Mouse (Mus musculus): ENCODE measurements around the gene Lrmp.

The Lrmp gene

DNA sequence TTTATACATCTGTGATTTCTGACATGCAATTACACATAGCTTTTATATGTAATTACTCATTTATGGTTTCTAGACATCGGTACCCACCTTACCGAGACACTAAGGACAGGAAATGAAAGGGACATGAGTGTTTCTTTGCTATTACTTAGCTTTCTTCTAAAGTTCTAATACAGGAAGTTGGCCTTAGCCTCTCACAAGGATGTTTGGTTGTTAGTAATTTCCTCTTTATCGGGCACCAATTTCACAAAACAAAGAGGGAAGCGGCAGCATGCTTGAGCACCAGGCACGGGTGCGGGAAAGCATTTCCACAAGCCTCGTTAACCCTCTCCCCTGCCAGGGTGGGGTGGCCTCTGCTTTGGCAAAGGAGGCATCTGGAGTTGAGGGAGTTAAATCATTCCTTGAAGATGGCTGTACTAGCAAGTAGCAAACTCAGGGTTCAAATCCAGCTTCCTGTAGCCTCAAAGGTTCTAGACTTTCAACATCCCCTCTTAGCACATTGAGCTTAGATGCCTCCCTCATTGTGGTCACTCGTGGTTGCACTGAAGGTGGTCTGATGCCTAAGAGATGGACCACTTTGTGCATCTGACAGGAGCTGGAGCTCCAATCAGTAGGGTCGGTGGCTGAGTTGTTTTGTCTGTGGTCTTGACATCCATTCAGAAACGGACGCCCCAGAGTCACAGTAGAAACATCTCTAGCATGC, 24.5 kb downstream of the Lrmp start:
- WGBS = 80% methylated on average over 11 of the region's 11 CpGs

DNA sequence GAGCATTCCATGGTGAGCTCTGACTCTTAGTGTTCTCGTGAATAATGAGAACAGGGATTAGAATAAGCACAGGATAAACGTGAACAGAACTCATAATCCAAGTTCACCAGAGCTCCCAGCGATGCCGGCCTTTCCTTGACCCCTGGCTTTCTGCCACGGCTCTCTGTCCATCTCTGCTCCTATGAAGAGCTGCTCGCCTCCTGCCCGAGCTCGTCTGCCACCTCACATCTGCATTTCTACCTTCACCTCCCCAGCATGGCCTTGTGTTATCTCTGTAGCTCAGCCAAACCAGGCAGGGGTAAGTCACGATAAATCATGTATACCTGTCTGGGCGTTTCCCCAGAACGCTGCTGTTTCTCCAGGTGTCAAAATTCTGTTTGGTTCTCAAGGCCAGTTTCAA, 25.3 kb downstream of the Lrmp start:
- WGBS = 87% methylated on average over 11 of the region's 11 CpGs

DNA sequence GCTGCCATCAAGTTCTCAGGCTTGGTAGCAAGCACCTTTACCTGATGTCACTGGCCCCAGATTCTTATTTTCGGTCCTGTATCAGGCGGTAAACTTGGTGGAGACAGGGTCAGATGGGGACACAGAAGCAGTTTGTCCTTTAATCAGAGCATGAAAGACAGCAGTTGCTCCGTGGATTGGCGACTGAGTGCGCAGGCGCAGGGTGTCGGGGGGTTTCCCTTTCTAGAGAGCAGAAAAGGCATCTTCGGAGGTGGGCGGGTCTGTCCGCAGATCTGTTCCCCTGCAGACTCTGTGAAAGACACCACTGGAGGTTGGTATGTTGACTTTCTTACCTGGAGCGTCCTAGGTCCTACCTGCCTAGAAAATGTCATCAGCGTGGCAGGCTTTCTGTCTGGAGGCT, 26.4 kb downstream of the Lrmp start:
- WGBS = 95% methylated on average over 12 of the region's 12 CpGs

DNA sequence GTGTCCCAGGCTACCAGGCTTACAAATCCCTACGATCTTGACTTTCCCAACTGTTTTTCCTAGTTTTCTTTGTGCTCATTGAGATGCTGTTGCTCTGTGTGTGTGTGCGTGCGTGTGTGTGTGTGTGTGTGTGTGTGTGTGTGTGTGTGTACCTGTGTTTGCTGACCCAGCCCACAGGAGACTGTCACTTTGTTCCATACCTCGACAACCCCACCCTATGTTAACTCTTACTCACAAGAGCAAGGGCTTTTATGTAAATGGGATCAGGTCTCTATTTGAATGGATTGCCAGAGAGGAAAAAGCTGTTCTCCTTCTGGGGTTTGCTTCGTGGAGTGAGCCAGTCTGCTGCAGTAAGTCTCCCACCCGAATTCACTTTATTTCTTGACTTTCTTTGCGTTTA, 29.7 kb downstream of the Lrmp start:
- WGBS = 82% methylated on average over 7 of the region's 7 CpGs

DNA sequence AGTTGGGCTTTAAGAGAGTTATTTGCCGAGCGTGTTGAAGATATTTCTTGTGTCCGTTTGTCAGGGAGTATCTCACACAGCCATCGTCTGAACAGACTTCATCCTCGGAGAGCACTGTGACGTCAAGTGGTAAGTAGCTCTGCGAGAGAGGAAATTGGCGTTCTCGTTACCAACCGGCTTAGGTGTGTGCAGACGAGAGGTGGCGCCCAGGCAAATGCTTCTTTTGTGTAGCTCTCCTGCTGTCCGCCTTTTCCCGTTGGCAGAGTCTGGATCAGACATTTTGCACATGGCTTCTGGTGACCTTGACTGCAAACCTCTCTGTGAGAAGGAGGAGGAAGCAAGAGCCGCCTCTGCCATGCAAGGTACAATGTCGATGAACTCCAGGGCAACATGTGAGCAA, 32.3 kb downstream of the Lrmp start:
- 90% methylated on average over 16 of the region's 16 CpGs for WGBS

DNA sequence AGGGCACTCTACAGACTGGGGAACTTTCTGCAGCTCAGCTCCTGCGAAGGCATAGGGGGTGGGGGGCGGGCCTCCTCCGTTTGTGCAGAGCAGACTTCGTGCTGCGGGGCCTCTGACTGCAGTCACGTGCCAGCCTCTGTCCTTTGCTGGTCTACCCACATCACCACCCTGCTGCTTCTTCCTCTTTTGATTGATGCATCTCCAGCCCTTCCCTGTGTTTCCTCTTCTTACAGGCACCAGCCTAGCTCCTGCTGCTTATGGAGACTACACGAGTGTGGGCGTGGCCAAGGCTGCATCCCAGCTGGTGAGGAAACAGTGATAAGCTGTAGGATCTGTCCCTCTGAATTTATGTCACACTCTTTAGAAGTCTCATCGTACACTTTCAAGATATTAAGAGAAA, 33.6 kb downstream of the Lrmp start:
- WGBS = 45% methylated on average over 9 of the region's 9 CpGs

DNA sequence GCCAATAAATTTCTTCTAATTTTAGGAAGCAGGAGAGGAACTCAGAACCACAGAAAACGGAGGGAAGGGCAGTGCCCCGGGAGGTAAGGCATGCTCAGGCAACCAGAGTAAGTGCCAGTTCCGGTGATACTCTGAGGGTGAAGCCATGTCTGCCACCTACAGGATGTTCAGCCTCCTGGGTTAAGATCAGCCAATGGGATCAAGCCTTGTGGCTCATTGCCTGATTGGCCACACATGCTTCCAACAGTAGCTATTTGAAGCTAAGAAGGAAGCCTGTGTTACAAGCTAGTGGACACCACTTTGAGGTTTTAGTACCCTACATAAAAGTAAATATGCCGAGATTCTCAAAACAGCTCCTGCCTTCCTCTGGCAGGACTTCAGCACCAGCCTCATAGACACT, 43.2 kb downstream of the Lrmp start:
- 70% methylated on average over 4 of the region's 4 CpGs for WGBS

DNA sequence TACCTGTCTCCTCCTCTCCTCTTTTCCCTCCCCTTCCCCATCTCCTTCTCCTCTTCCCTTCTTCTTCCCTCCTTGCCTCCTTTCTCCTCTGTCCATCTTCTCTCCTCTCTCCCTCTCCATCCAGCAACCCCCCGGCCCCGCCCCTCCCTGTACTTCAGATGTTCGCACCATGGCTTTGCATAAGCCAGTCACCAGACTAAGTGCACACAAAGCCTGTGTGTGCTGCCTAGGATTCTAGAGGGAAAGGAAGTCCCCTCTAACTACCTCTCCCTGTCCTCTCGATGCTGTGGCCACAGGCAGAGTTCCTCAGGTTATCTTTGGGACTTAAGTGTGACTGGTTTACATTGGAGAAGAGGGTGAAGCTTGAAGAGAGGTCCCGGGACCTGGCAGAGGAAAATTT, 45.1 kb downstream of the Lrmp start:
- 71% methylated on average over 5 of the region's 5 CpGs for WGBS

DNA sequence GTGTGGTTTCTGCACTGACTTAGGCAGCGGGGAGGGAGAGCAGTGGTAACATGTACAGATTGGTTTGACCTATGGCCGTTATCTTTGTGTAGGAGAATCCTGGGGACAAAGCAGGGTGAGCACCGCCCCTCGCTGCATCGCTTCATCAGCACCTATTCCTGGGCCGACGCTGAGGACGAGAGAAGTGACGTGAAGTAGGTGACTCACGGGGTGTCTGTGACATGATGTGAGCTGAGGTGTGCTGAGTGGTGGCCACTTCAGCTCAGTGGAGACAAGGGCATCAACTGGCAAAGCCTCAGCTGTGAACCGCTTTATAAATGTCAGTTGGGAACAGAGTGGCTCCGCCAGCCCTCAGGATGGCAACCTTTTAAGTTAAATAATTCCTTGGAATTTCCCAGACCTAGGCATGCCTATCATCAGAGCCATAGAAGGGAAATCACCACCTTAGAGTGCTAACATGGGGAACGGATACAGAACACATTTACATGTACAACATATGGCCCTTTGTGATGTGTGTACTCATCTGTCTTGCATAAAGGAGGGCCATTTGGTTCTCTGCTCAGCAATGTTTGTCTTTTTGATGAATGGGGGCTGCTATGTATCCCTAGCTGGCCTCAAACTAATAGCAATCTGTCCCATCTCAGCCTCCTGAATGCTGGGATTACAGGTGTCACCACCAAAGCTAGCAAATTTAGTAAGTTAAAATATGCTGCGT, 56.6 kb downstream of the Lrmp start:
- WGBS = 87% methylated on average over 14 of the region's 14 CpGs

DNA sequence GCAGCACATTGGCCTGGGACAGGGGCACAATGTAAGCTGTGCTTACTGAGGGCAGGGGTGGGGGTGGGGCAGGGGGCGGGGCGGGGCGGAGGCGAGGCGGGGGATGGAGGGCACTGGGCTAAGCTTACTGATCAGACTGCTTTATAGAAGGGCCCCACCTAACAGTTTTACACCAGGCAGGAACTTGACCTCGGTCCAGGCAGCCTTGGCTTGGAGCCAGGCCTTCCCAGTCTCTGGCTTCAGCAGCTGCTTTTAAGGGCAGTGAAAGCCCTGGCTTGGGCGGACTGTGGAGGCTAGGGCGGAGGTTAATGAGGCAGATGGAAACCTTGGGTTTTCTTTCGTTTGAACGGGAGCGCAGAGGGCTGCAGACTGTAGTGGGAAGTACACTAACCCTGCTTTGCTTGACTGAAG, 58.3 kb downstream of the Lrmp start:
- 17% methylated on average over 11 of the region's 11 CpGs for WGBS

DNA sequence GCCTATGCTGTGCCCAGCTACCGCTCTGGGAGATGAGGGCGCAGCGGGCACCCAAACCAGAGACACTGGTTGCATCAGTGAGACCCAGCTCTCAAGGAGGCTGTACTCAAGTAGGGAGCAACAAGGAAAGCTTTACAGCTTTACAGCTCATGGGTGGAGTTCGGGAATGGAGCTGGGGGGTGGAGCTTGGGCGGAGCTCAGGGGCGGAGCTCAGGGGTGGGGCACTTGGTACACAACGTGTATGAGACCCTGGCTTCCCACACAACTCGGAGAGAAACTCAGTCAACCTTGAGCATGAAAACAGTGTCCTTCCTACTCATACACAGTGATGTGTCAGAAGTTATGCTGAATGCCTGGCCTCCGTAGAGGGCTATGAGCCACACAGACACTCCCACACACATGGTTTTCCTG, 60.1 kb downstream of the Lrmp start:
- WGBS = 46% methylated on average over 9 of the region's 9 CpGs

DNA sequence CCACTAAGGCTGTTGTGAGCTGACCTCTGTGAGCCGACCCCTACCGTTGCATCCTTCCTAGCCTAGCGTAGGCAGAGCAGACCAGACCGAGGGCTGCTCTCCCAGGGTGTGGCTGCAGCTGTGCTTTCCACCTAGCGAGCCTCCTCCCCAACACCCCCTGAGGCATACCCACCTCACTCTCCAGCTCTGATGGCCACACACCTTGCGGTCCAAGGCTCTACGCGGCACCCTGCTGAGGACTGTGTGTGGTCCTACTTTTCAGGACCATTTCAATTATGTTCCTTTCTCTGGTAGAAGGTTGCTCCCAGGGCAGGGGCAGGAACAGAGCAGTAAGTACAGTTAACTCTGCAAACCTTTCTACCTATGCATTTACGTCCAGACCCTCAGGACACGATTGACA, 61.0 kb downstream of the Lrmp start:
- WGBS = 76% methylated on average over 10 of the region's 10 CpGs

DNA sequence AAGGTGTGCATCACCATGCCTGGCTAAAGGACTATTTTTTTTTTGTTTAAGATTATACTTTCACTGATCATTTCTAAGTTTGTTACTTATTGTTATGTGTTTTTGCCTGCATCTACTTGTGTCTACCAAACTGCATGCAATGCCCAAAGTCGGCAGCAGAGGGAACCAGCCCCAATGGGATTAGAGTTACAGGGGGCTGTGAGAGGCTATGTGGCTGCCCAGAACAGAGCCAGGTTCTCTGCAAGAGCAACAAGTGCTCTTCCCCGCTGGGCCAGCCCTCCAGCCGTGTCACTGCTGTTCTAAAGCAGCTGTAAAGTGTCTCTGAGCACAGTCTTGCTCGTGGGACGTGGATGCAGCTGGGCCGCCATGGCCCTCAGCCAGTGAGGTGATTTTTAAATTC, 64.2 kb downstream of the Lrmp start:
- whole genome bisulfite sequencing = 55% methylated on average over 6 of the region's 6 CpGs

DNA sequence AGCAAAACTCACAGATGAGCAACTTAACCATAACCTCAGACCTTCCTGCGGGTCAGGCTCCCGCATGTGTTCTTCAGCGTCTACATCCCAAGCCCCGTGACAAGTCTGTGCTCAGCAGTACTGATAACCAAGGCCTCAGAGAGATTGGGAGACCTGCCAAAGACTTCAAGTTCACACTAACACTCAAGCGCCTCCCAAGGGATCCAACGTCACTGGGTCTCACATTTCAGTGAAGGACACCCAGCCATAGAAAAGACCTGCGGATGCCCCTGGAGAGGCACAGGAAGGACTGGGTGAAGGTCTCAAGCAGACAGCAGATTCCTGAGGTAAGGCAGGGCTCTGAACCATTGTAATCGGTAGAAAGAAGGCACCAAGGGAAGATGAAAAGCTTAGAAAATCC, 66.6 kb downstream of the Lrmp start:
- WGBS = 78% methylated on average over 8 of the region's 8 CpGs

DNA sequence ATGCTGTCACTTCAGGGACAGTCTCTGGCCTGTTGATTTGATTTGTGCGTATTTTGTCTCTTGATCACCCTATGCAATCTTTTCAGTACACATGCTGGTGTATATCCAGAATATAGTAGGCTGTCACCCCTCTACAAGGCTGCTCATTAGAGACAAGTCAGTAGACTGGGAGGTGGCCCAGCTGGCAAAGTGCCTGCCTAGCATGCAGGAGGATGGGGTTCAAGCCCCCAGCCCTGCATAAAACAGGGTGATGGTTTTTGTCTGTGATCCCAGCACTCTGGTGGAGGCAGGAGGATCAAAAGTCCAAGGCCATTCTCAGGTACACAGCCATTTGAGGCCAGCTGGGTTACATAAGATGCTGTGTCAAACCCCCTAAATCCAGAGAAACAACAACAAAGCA, 70.6 kb downstream of the Lrmp start:
- WGBS = 95% methylated on average over 1 of the region's 1 CpGs

DNA sequence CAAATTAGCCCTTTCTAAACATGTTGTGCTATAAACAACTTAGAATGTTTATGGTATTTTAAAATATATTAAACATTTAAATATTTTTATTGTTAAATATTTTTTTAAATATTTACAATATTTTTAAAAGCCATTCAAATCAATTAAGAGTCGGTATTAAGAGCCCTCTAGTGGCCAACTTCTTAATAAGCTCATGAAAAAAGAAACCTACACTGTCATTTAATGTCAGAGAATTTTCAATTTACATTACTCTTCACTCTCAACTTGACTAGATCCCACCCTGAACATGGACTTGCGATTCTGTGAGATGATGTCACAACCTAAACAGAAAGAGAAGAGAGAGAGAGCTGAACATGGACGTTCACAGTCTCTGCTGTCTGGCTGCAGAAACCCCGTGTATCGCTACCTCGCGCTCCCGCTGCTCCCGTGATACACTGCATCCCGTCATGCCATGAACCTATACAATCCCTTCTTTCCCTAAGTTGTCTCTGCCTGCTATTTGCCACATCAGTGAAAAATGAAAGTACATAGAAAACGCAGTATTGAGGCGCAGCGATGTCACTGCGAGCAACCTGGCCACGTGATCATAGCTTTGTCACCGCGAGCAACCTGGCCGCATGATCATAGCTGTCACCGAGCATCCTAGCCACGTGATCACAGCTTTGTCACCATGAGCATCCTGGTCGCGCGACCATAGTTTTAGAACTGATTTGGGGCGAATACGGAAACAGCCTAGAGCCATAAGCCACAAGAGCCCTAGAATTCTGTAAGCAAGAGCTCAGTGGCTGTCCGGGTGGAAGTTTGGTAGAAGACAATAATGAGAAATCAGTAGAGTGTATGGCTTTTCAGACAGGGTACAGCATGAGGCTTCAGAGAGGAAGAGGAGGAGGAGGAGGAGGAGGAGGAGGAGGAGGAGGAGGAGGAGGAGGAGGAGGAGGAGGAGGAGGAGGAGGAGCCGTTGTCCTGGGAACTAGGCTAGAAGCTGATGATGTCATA, 71.9 kb downstream of the Lrmp start:
- WGBS = 50% methylated on average over 27 of the region's 27 CpGs

DNA sequence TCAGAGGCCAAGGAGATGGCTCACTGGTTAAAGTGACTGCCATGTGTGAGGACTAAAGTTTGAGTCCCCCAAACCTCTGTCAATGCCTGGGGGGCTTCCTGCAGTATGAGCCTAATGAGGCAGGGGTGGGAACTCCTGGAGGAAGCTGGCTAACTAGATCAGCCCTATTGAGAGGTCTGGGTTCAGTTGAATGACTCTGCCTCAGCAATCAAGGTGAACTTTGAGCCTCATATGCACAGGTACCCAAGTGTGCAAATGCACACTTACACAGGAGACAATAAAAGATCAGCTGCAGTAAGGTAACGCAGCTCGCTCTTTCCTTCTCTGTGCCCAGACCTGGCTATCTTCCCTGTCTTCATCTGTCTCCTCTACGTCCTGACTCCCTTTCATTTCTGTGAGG, 77.6 kb downstream of the Lrmp start:
- 66% methylated on average over 3 of the region's 3 CpGs for WGBS

DNA sequence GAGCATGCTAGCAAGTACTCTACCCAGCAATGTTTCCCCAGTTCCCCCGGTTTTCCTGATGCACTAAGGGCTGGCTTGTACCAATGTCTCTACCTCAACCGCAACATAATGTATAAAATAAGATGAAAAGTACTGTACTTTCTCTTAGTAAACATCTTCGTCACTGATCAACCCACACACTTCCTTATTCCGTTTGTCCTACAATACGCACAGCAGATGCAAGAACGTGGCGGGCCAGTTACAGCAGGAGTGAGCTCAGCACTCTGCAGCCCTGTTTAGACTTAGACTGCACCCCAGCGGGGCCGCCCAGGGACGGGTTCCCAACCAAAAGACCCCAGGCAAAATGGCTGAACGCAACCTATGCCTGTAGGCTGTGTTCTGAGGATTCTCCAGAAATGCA, 78.0 kb downstream of the Lrmp start:
- 62% methylated on average over 11 of the region's 11 CpGs for WGBS

DNA sequence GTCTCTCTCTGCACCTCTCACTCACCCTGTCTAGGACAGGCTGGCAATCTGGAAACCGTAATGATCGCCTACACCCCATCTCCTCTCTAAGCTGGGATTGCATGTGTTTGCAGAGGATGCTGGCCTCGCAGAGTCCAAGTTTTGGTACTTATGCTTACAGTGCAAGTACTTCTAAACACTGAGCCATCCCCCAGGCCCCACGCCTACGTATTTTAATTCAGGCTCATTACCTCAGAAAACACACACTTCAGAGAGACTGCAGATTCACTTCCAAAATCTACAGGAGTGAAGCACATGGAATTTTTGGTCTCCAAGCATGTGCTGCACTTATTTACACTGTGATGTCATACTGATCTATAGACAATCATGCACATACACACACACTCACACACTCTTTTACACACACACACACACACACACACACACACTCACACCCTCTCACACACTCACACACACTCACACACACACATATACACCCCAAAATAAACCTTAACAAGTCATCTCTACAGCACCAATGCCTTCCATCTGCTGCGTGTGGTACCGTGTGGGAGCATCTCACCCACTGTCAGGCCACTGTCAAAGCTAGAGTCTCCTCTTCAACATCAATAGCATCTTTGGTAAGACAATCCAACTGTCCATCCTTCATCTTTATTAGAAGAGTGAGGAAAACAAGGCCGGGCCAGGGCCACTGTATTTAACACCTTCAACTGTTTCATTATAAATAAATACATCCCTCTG, 82.7 kb downstream of the Lrmp start:
- 65% methylated on average over 8 of the region's 8 CpGs for WGBS

DNA sequence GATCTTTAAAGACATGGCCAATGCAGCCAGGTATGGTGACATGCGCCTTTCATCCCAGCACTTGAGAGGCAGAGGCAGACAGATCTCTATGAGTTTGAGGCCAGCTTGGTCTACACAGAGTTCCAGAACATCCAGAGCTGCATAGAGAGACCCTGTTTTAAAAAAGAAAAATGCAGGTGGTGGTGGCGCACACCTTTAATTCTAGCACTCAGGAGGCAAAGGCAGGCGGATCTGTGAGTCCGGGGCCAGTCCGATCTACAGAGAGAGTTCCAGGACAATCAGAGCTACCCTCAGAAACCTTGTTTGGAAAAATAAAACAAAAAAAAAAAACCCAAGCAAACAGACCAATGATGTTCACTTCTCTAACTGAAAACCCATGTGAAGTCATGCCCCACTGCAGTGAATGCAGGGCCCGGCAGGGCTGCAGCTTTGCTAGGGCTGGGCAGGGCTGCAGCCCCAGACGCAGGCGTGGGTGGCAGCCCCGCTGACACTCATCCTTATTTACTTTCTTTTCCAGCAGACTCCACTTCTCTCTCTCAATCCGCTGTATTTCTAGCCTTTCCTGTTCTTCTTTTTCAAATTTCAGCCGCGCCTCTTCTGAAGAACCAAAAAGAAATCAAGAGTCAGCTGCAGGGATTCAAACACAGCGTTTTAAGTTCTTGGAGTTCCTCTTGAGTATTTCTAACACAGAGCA, 87.1 kb downstream of the Lrmp start:
- 81% methylated on average over 13 of the region's 13 CpGs for WGBS

DNA sequence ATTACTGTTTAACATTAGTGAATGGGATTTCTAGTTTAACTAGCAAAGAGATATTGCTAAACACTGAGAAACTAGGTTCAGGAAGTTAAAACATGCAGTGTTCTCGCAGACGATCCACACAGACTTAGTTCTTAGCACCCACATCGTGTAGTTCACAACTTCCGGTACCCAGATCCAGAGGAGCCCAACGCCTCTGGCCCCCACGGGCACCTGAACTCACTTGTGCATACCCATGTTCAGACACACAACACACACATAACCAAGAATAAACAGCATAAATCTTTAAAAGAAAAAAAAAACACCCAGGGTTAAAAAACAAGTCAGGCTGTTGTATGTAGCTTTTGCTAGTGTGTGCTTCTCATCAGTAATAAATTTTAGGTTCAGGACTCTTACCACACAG, 89.0 kb downstream of the Lrmp start:
- 90% methylated on average over 6 of the region's 6 CpGs for WGBS

Data from cerebral cortex, adult 2 months (tissue).